Mouse (Mus musculus): ENCODE results near the gene Ptpn3.

Ptpn3 gene

DNA sequence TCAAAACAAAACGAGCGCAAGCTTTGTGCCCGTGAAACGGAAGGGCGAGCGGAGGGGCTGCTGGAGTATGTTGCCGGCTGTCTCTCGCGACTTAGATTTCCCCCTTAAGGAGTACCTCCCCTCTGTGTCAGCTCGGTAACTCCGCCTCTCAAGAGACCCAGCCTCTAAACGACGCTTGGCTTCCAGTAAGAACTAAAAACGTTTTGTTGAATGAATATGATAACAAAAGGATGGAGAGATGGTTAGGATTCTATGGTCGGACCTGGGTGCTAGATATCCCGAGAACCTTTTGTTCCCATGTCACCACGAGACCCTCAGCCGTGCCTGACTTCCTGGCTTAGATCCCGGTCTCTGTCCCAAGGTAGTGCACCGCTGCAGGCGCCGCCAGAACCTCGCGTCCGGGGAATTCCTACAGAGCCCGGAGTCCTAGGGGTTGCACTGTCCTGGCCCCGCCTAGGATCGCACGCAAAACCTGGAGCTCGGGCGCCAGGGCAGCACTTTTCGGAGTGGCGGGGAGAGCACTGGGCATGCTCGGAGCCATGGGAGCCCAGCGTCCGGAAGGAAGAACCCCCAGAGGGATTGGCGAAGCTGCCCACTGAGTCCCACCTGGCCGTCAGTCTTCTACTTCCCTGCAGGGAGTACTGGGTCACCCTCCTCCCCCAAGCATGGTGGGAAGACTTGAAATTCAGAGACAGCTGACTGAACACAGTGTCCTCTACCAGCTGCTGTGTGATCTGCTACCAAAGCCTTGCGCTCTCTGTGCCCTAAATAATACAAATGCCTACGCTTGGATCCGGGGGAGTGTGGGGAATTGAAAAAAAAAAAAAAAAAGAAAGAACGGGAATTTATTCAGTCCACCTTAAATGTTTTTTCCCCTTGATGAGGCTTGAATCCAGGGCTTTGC lies at the start of gene Ptpn3:
Gene Ptpn3 (minus strand): TSS at position 428 of the 904 bp plus-strand sequence.
- in situ Hi-C loops (cut with MboI; ENCODE audit: low pct_unique_long_range_greater_than_20kb in 1 of 2, low sequenced_read_pairs in 2 of 2, unreplicated experiment in 1 of 2) = no loop called here

DNA sequence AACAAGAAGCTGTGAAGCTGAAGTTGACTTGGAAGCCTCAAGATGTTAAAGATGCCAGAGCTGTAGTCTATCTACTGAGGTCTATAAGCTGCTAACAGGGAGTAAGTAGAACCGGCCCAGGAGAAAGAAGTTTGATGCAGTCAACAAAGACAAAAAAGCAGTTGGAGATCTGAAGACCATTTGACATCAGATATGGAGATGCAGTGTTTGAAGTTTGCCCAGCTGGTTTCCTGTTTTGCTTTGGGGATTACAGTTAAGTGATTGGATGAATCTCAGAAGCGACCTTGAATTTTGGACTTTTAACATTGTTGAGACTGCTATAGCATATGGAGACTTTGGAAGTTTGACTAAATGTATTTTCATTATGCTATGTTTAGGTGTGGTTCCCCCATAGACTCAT lies 48.9 kb upstream of the Ptpn3 start:
- in situ Hi-C loops (cut with MboI; ENCODE audit: low pct_unique_long_range_greater_than_20kb in 1 of 2, low sequenced_read_pairs in 2 of 2, unreplicated experiment in 1 of 2) = no loop called here

DNA sequence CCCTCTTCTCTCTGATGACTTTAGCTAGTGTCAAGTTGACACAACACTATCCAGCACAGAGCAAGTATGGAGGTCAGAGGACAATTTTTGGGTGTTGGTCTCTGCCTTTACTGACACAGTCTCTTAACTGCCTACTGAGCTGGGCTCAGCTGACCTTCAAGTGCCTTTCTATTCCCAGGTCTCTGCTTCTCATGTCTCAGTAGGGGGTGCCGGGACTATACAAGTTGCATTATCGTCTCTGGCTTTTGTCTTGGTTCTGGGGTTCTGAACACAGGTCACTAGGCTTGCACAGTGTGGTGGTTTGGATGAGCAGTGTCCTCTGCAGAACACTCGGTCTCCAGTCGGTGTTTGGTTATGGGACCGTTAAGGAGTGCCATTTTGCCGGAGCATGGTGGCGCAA lies 42.4 kb upstream of the Ptpn3 start:
- in situ Hi-C loops (cut with MboI; ENCODE audit: low pct_unique_long_range_greater_than_20kb in 1 of 2, low sequenced_read_pairs in 2 of 2, unreplicated experiment in 1 of 2) = no loop called here

DNA sequence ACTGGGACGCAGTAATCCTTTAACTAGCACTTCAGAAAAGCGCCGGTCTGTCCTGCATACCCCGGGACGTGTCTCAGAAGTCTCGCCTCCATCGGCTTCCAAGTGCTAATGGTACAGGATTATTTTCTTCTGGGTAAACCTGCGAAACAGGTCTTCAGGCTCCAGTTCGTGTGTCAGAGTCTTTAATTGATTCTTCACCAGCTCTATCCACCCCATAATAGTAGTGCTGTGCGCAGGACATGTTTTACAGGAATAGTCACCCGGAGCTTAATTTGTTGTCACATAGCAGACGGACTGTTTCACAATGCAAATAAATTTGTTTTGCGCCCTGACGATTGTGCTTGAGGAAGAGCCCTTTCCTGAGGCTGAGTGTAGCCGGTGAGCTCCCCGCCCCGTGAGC lies 37.3 kb upstream of the Ptpn3 start:
- in situ Hi-C loops (cut with MboI; ENCODE audit: low pct_unique_long_range_greater_than_20kb in 1 of 2, low sequenced_read_pairs in 2 of 2, unreplicated experiment in 1 of 2) = no loop called here

DNA sequence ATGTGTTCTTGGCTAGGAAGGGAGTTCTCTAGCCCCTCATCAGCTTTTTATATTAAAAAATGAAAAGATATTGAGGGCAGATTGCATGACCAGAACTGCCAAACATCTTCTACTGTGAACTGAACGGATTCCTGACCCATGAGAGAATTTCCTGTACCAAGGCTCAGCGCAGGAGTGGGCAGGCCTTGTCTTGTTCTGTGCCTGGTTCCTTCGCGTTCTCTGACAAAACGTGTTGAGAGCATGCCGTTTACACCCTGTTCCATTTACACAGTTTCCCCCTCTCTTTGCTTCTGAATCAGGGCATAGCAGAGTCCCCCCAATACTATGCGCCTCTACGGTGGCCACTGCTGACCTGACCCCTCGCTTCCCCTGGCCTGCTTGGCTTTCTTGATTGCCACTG lies 36.4 kb upstream of the Ptpn3 start:
- in situ Hi-C loops (cut with MboI; ENCODE audit: low pct_unique_long_range_greater_than_20kb in 1 of 2, low sequenced_read_pairs in 2 of 2, unreplicated experiment in 1 of 2) = no loop called here

DNA sequence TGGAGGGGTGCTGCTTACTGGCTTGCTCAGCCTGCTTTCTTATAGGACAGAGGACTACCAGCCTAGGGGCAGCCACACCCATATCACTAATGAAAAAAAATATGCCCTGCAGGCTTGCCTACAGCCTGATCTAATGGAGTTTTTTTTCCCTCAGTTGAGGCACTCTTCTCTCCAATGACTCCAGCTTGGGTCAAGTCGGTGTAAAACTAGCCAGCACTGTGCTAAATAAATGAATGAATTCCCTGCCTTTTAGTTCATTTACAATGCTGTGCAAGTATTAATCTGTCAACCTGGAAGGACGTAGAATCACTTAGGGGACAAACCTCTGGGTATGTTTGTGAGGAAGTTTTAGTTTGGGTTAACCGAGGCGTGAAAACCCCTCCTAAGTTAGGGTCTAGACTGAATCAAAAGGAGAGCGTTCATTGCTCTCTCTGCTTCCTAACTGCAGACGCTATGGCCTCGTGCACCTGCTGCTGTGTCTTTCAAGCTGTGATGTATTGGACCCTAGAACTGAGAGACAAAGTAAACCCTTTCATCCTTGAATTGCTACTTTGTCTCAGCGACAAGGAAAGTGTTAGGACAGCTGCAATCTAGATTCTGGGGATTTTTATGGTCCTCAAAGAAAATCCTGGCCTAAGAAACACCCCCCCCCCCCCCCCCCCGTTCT lies 33.5 kb upstream of the Ptpn3 start:
- in situ Hi-C loops (cut with MboI; ENCODE audit: low pct_unique_long_range_greater_than_20kb in 1 of 2, low sequenced_read_pairs in 2 of 2, unreplicated experiment in 1 of 2) = no loop called here

DNA sequence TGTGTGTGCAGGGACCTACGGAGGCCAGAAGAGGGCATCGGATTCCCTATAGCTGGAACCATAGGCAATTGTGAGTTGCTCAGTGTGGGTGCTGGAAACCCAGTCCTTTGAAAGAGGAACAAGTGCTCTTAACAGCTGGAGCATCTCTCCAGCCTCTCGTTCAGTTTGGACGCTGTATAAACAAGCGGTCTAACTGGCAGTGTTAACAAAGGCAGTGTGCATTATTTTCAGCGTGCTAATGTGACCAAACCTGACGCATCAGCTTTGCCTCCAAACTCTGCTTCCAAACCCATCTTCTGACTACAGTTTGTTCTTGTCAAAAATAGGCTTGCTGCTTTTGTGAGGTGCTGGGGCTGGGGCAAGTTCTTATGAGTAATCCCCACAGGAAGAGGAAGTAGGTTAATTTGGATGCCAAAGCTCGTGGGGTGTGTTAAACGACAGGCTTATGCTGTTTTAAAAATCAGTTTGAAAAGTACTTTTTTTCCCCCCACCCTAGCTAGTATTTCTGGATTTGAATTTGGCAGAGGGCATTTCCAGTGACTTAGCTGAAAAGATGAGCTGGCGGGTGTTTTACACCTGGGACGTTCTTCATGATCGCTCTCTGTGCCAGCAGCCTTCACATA lies 32.4 kb upstream of the Ptpn3 start:
- in situ Hi-C loops (cut with MboI; ENCODE audit: low pct_unique_long_range_greater_than_20kb in 1 of 2, low sequenced_read_pairs in 2 of 2, unreplicated experiment in 1 of 2) = no loop called here

DNA sequence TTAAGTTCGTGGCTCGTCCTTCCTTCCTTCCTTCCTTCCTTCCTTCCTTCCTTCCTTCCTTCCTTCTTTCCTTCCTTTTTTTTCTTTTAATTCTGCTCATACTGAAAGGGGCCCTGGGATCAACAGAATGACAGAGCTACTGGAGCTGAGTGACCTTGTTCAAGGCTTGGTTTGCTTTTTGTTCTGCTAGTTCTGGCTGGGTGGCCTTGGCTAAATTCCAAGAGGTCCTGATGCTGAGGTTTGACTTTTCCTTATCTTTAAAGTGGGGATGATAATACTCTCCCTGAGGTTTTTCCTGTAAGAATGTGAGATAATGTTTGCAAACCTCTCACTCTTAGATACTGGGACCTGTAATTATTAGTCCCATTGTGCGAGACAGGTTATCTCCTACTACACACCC lies 30.9 kb upstream of the Ptpn3 start:
- in situ Hi-C loops (cut with MboI; ENCODE audit: low pct_unique_long_range_greater_than_20kb in 1 of 2, low sequenced_read_pairs in 2 of 2, unreplicated experiment in 1 of 2) = no loop called here

DNA sequence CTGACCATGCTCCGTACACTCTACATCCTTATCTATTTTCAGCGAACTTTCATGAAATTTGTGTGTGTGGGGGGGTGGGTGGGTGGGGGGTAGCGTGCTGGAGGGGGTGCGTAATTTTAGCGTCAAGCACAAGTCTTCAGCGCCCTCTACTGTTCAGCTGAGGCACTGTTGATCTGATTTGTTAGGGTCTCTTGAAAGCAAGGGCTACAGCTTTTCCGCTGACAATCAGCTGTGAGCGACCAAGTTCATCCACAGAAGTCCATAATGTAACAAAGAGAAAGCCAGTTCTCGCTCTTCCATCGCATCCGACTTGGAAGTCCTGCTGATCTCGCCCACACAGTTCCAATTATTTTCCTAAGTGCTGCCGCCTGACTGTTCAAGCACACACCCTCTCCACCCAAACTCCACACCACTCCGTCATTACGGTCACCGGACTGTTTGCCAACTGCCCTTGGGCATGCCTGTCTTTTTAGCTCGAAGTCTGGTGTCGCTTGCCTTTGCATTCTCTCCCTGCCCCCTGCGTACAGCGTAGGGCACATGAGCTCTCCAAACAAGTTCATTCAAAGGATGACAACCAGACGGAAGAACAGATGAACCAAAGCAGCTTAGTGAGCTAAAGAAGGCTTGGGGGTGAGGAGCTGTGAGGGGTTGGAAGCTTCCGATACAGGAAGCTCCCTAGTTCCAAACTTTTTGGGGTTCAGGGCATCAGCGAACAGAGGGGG lies 19.1 kb upstream of the Ptpn3 start:
- in situ Hi-C loops (cut with MboI; ENCODE audit: low pct_unique_long_range_greater_than_20kb in 1 of 2, low sequenced_read_pairs in 2 of 2, unreplicated experiment in 1 of 2) = no loop called here

DNA sequence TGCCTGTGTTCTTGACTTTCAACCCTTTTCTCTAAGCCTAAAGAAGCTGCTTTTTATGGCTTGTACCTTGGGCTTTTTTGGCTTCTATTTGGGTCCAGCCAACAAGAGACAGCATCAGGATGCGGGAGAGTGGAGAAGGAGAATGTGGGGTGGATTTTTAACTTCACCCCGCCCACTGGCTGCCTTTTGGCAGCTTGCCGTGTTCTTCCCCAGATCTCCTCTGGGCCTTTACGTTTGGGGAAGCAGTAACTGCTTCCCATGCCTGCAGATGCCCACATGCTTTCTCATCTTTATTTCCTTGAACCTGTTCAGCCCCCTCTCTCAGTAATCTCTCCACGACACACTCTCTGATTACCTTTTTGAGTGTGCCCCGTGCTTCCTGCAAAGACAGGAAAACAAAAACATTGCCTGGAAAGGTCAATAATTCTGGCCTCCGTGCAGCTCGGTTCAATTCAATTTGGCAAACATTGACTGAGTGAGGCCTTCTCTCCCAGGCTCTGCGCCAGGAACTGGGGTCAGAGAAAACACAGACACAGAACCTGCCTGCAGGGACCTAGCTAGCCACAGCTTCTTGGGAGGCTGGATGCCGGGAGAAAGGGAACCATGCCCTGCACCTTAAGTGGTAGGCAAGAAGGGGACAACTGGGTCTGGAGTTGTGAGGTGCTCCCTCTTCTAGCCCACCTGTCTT lies 17.0 kb upstream of the Ptpn3 start:
- in situ Hi-C loops (cut with MboI; ENCODE audit: low pct_unique_long_range_greater_than_20kb in 1 of 2, low sequenced_read_pairs in 2 of 2, unreplicated experiment in 1 of 2) = no loop called here

DNA sequence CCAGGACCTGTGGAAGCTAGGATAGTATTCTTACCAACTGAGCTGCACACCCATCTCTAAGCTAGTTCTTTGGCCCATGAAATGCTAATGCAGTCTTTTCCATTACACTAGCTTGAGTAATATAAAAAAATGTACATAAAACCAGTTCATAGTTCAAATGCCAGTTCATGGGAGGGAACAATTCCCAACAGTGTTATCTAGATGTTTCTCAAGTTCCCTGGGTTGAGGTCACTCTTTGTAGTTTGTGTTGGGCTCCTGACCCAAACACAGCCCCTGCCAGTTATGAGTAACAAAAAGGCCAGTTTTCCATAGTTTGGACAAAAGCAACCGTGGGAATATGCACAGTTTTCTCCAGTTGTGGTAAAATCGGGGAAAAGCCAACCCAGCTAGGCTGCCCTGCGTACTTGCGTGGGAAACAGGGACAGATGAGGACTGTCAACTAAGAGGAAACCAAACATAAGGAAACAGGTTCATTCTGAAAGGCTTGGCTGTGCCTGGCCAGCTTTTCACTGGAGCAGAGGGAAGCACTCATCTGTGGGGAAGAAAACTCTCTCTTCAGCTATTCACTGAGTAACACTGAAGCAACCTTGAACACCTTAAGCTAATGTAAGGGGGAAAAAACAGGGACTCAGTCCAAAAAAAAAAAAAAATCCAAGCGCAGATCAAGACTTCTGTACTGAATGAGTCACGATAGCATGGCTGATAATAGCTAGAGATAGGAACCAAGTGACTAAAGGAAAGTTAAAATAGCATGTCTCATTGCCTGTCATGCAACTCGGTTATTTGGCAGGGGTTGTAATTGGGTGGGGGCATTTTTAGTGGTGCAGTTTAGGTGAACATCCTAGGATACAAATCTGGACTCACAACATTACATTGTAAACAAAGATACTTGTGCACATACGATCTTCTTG lies 10.9 kb upstream of the Ptpn3 start:
- in situ Hi-C loops (cut with MboI; ENCODE audit: low pct_unique_long_range_greater_than_20kb in 1 of 2, low sequenced_read_pairs in 2 of 2, unreplicated experiment in 1 of 2) = no loop called here

DNA sequence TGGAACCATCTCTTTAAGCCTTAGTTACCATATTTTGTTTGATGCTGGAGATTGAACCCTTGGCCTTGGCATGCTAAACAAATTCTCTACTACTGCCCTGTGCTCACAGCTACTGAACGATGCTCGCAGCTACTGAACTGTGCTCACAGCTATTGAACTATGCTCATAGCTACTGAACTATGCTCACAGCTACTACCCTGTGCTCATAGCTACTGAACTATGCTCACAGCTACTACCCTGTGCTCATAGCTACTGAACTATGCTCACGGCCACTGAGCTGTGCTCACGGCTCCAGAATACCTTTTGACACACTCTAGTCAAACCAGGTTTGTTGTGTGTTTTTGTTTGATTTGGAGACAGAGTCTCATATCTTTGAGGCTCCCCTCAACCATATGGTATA lies 10.1 kb upstream of the Ptpn3 start:
- in situ Hi-C loops (cut with MboI; ENCODE audit: low pct_unique_long_range_greater_than_20kb in 1 of 2, low sequenced_read_pairs in 2 of 2, unreplicated experiment in 1 of 2) = no loop called here

DNA sequence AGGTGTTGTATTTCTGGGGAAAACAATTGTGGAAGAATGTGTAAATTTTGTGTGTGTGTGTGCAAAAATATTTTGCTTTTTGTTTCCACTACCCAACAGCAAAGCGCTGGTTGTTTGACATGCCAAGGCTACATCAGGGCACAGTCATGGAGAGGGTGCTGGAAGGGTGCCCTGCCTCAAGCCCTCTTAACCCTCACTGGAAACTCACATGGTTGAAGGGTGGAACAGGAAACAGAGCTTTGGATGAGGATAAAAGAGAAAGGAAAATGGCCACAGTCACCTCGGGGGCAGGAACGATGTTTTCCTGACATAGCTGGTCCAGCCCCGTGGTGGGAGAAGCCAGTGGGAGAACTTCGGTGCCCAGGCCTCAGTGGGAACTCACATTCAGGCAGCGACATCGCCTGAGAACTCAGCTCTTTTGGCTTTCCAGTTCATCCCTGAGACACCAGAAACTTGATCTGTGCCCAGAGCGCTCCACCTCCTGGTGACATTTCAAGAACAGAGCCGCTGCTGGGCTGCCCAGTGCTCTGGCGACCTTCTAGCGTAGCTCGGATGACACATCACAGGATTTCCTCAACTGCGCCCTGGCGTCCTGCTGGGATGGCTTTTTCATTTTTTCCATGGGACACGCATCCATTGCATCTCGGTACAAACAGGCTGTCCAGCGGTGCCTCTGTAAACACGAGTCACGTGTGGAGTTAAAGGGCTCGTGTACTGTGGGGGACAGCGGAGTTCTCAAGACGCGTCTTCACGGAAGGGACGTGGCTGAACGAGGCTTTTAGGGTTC lies 6.8 kb upstream of the Ptpn3 start:
- in situ Hi-C loops (cut with MboI; ENCODE audit: low pct_unique_long_range_greater_than_20kb in 1 of 2, low sequenced_read_pairs in 2 of 2, unreplicated experiment in 1 of 2) = no loop called here

DNA sequence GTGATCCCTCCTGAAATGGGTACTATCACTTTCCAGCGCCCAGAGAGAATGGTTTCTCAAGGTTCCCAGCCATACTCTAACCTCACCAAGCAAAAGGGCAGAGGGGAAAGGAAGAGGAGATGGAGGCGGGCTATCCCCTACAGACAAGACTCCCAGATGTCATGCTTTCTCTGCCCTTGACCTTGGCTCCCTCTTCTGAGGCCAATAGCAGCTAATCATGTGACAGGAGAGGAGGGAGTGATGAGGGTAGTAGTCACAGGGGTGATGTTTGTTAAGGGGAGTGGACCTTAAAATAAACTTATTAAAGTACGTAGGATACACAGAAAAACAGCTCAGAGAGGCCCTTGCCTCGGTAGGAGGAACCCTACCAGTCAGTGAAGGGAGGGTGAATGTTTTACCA lies 6.1 kb upstream of the Ptpn3 start:
- in situ Hi-C loops (cut with MboI; ENCODE audit: low pct_unique_long_range_greater_than_20kb in 1 of 2, low sequenced_read_pairs in 2 of 2, unreplicated experiment in 1 of 2) = no loop called here

DNA sequence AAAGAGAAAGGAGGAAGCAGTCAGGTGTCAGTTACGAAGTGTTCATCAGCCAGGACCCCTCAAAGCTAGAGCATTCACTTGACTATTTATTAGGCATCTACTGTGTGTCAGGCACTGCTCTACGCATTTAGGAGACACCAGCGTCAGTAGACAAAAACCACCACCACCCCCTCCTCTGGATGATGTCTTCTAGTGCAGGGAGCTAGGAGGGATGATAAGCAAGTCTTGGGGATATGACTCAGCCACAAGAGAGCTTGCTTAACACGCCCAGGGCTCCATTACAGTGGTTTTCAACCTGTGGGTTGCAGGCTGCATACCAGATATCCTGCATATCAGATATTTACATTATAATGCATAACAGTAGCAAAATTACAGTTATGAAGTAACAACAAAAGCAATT lies 4.6 kb upstream of the Ptpn3 start:
- in situ Hi-C loops (cut with MboI; ENCODE audit: low pct_unique_long_range_greater_than_20kb in 1 of 2, low sequenced_read_pairs in 2 of 2, unreplicated experiment in 1 of 2) = no loop called here

DNA sequence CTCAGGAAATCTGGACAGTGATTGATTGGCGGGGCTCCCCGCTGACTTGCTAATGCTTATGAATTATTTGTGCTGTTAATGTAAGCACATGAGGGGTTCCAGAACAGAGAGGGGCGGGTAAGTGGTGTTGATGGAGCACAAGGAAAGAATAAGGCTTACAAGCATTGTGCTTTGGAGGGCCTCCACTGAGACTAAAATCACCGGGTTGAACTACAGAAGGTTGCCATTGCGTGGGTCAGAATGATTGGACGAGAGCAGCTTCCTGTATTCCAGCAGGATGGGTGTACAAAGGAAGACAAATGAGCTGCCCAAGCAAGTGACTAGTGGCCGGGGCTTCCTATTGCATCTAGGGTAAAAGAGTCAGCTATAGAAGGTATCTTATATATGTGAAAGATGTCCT lies 4.0 kb upstream of the Ptpn3 start:
- in situ Hi-C loops (cut with MboI; ENCODE audit: low pct_unique_long_range_greater_than_20kb in 1 of 2, low sequenced_read_pairs in 2 of 2, unreplicated experiment in 1 of 2) = no loop called here
